Mouse (Mus musculus) cerebellum, adult 2 months (tissue): ENCODE measurements at regions not wholly inside any gene's neighbourhood (a gene's known extent, or its start where the extent isn't known, plus 50 kb on each side); places are given as distances from the start of the nearest gene placed in this dataset.

Experiments
- DNase-seq, 2 experiments: peaks; one replicate each; pipeline ENCODE4 v3.0.0; 2021
- H3K27ac ChIP-seq: fragments of 200-500 bp; 2 replicates; pipeline ENCODE4 v1.5.1; 2012; ENCODE audit warnings: low read length, control low read depth, inconsistent platforms; ENCODE audit not compliant: insufficient read depth
- H3K27me3 ChIP-seq: fragments of 200-500 bp; 2 replicates; pipeline ENCODE4 v1.6.1; 2012; ENCODE audit warnings: inconsistent platforms, mild to moderate bottlenecking, low read length, moderate library complexity; ENCODE audit not compliant: control insufficient read depth, insufficient read depth
- H3K4me1 ChIP-seq: fragments of 200-500 bp; 2 replicates; pipeline ENCODE4 v1.6.1; 2011; ENCODE audit warnings: low read length; ENCODE audit not compliant: control insufficient read depth, insufficient read depth
- H3K4me3 ChIP-seq: fragments of 200-500 bp; replicated peaks from 2 replicates; pipeline ENCODE3; 2011; ENCODE audit warnings: mild to moderate bottlenecking, low read depth, low read length, control low read depth; ENCODE audit not compliant: insufficient read depth
- CTCF ChIP-seq: fragments of 200-500 bp; IDR thresholded peaks from 2 replicates; pipeline ENCODE4 v1.5.1; 2011; ENCODE audit warnings: low read depth, mild to moderate bottlenecking, control low read depth, low read length, moderate library complexity, borderline replicate concordance; ENCODE audit not compliant: insufficient read depth
- POLR2A ChIP-seq: fragments of 200-500 bp; IDR thresholded peaks from 2 replicates; pipeline ENCODE4 v1.6.1; 2011; ENCODE audit warnings: low read length, control low read depth, borderline replicate concordance; ENCODE audit not compliant: insufficient read depth
- WGBS: fragments of 180-500 bp; shearing (Covaris S2); methylation state at CpG from one replicate; pipeline ENCODE4 v1.1.7; 2018; 5-methylcytosine and 5-hydroxymethylcytosine counted together

GRCm38 (mm10) chr16:77687056-77687839, 85.4 kb upstream of the Gm11146 start:
- WGBS: 97% methylated on average over 4 of the region's 4 CpGs
- Histone ChIP-seq H3K4me3 (no peak overlapping the region), H3K4me1 (no peaks in the 10 kb centered on the region; the same call in 1 of the 2 replicates), H3K27me3 (no peaks in the 10 kb centered on the region), H3K27ac (no peak overlapping the region)
- no peak for DNase-seq
- TF ChIP-seq CTCF (no peak), POLR2A (no peak)

- DNase-seq: peak; percentile 32 to 63
- WGBS: 38% methylated on average over 5 of the region's 5 CpGs
- TF ChIP-seq POLR2A (no peak), CTCF (no peak)
- Histone ChIP-seq H3K4me1 (no peaks in the 10 kb centered on the region; the same call in 1 of the 2 replicates), H3K27me3 (no peaks in the 10 kb centered on the region), H3K4me3 (no peak overlapping the region), H3K27ac (no peak overlapping the region)
Measured at GRCm38 (mm10) chr16:77685651-77686190, 83.8 kb upstream of the Gm11146 start.

GRCm38 (mm10) chr16:77684521-77684920, 82.6 kb upstream of the Gm11146 start:
- no peaks in the 10 kb centered on the region; the same call in 1 of the 2 replicates for H3K4me1 ChIP-seq
- no peak overlapping the region for H3K27ac ChIP-seq
- no peaks in the 10 kb centered on the region for H3K27me3 ChIP-seq
- WGBS: 80% methylated on average over 2 of the region's 2 CpGs
- no peak for DNase-seq
- no peak overlapping the region for H3K4me3 ChIP-seq
- TF ChIP-seq CTCF: no peak
- TF ChIP-seq POLR2A: no peak

- H3K27ac ChIP-seq: no peak overlapping the region
- TF ChIP-seq CTCF (no peak), POLR2A (no peak)
- no peaks in the 10 kb centered on the region for H3K27me3 ChIP-seq
- WGBS: 55% methylated on average over 2 of the region's 2 CpGs
- no peak for DNase-seq
- H3K4me3 ChIP-seq: no peak overlapping the region
- H3K4me1 ChIP-seq: no peaks in the 10 kb centered on the region
Measured at GRCm38 (mm10) chr16:77679234-77679633, 77.3 kb upstream of the Gm11146 start.

- 96% methylated on average over 2 of the region's 2 CpGs for WGBS
- Histone ChIP-seq H3K27ac (no peak overlapping the region), H3K4me1 (no peaks in the 10 kb centered on the region), H3K4me3 (no peak overlapping the region), H3K27me3 (no peaks in the 10 kb centered on the region)
- DNase-seq: no peak
- no peak for TF ChIP-seq POLR2A
- no peak for TF ChIP-seq CTCF
Measured at GRCm38 (mm10) chr16:77676805-77677204, 74.9 kb upstream of the Gm11146 start.

GRCm38 (mm10) chr16:77675885-77676597, 74.1 kb upstream of the Gm11146 start:
- no peak for DNase-seq
- Histone ChIP-seq H3K4me1 (no peaks in the 10 kb centered on the region), H3K4me3 (no peak overlapping the region), H3K27me3 (no peaks in the 10 kb centered on the region), H3K27ac (no peak overlapping the region)
- TF ChIP-seq CTCF: no peak
- no peak for TF ChIP-seq POLR2A
- WGBS: 57% methylated on average over 6 of the region's 6 CpGs

- Histone ChIP-seq H3K27me3 (no peaks in the 10 kb centered on the region), H3K4me3 (no peak overlapping the region), H3K27ac (no peak overlapping the region), H3K4me1 (no peaks in the 10 kb centered on the region)
- DNase-seq: no peak
- 90% methylated on average over 2 of the region's 2 CpGs for WGBS
- TF ChIP-seq POLR2A: no peak
- TF ChIP-seq CTCF: no peak
Measured at GRCm38 (mm10) chr16:77671253-77671652, 69.4 kb upstream of the Gm11146 start.
